Mouse (Mus musculus) neural tube, embryonic 12.5 days (tissue): Measurements from ENCODE around the gene Rflnb. TPM values are rescaled to one million over a fixed set of nuclear protein-coding genes. Genes with fewer than 3 reads are reported as not detected.

Experiments
- ATAC-seq: fragments of 200-750 bp; cut with Nextera tagmentation; 2 replicates; pipeline ENCODE4 v1.8.0; 2017; ENCODE audit warnings: low read depth, mild to moderate bottlenecking, moderate TSS enrichment, moderate library complexity; ENCODE audit not compliant: low FRiP score
- H3K27ac ChIP-seq: fragments of 300-500 bp; sonication (generic); 2 replicates; pipeline ENCODE4 v1.5.1; 2016
- H3K27me3 ChIP-seq: fragments of 300-500 bp; sonication (generic); replicated peaks from 2 replicates; pipeline ENCODE4 v1.6.1; 2016; ENCODE audit warnings: mild to moderate bottlenecking
- H3K36me3 ChIP-seq: fragments of 300-500 bp; sonication (generic); 2 replicates; pipeline ENCODE4 v1.6.1; 2016; ENCODE audit warnings: mild to moderate bottlenecking
- H3K4me1 ChIP-seq: fragments of 300-500 bp; sonication (generic); 2 replicates; pipeline ENCODE4 v1.6.1; 2016
- H3K4me2 ChIP-seq: fragments of 300-500 bp; sonication (generic); replicated peaks from 2 replicates; pipeline ENCODE4 v1.6.1; 2016; ENCODE audit warnings: mild to moderate bottlenecking
- H3K4me3 ChIP-seq: fragments of 300-500 bp; sonication (generic); 2 replicates; pipeline ENCODE4 v1.5.1; 2016
- H3K9ac ChIP-seq: fragments of 300-500 bp; sonication (generic); 2 replicates; pipeline ENCODE4 v1.6.1; 2016; ENCODE audit warnings: mild to moderate bottlenecking
- H3K9me3 ChIP-seq: fragments of 300-500 bp; sonication (generic); 2 replicates; pipeline ENCODE4 v1.6.1; 2016; ENCODE audit warnings: mild to moderate bottlenecking
- WGBS: fragments of 180-500 bp; shearing (Covaris S2); methylation state at CpG from one replicate; pipeline ENCODE4 v1.1.7; 2016; 5-methylcytosine and 5-hydroxymethylcytosine counted together
- polyA plus RNA-seq: library from polyadenylated mRNA; unstranded; fragments of >200 nt; fragmentation: Nextera tagmentation; extraction: Ambion mirVana; gene quantifications from 2 replicates; pipeline ENCODE4 v1.2.1, GENCODE M21; 2016

Gene Rflnb
- polyA plus RNA-seq, 1 experiment from 2014 or later, result 23.6 TPM

DNA sequence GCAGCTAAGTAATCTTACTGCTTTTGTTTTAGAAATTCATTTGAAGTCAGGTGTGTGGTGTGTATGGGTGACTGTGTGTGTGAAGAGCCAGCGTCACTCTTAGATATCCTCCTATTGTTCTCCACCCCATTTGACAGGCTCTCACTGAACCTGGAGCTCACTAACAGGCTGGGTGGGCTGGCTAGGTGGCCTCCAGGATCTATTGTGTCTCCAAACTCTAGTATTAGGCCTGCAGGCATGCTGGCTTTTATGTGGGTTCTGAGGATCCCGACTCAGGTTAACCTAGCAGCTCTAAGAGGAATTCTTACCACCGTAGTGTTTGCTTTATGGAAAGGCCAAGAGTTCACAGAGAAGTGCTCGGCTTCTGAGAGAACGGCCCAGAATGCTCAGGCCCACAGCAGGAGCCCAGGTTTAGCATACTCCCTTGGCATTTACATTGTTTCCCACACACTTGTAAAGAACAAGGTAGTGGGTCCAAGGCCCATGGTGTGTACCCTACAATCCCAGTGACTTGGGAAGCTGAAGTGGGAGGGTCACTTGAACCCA is 23.5 kb upstream of the Rflnb start:
- no peaks in the 10 kb centered on the region for H3K9me3 ChIP-seq
- 32% methylated on average over 5 of the region's 5 CpGs for WGBS
- no peak for ATAC-seq

DNA sequence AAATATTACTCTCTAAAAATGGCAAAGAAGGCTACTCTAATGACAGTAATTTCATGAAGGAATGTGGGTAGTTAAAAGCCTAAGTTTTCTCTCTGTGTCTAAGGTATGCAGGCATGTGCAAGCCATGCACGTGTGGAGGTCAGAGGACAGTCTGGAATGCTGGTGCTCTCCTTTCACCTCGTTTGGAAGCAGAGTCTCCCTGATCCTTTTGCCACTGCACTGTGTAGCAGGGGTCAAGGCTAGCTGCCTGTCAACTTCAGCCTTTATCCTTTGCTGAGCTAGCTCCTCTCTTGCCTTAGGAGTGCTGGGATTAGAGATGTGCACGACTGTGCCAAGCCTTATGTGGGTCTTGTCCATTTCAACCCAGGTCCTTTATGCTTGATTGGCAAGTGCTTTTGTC is 22.9 kb upstream of the Rflnb start:
- H3K9me3 ChIP-seq, result no peaks in the 10 kb centered on the region
- H3K27ac ChIP-seq, result no peak overlapping the region
- H3K4me3 ChIP-seq, result no peak overlapping the region
- WGBS, result 50% methylated on average over 3 of the region's 3 CpGs
- H3K36me3 ChIP-seq, result peaks cover 12% of the 10 kb centered on the region
- H3K4me1 ChIP-seq, result no peaks in the 10 kb centered on the region; the same call in 1 of the 2 replicates
- no peaks in the 10 kb centered on the region for H3K27me3 ChIP-seq
- ATAC-seq, result no peak
- no peak overlapping the region for H3K9ac ChIP-seq
- no peak overlapping the region for H3K4me2 ChIP-seq

More for the DNA sequence above, 23.5 kb upstream of the Rflnb start:
- H3K4me3 ChIP-seq, result no peak overlapping the region
- H3K27me3 ChIP-seq, result no peaks in the 10 kb centered on the region
- no peak overlapping the region for H3K27ac ChIP-seq
- H3K9ac ChIP-seq, result no peak overlapping the region
- H3K36me3 ChIP-seq, result peaks cover 9% of the 10 kb centered on the region
- no peak overlapping the region for H3K4me2 ChIP-seq
- no peaks in the 10 kb centered on the region; the same call in 1 of the 2 replicates for H3K4me1 ChIP-seq

DNA sequence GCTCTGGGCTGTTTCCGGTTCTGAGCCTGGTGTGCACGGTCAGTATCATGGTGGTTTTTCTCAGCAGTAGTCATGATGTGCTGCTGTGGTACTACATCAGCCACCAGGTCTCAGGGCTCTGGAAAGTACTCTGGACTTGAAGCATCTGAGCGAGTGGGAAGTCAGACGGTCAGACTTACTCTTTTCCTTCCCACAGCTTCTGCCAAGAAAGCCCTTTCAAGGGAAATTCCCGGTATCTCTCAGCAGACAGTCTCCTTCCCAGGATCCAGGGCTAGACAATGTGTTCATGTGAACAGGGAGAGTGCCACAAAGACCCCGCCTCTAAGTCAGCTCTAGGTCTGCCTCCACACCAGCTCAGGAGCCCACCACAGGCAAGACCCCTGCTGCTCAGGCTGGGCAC is 17.8 kb upstream of the Rflnb start:
- H3K4me1 ChIP-seq, result peaks cover 7% of the 10 kb centered on the region
- H3K9me3 ChIP-seq, result no peaks in the 10 kb centered on the region
- H3K4me3 ChIP-seq, result no peak overlapping the region
- no peak overlapping the region for H3K27ac ChIP-seq
- no peak overlapping the region for H3K4me2 ChIP-seq
- H3K9ac ChIP-seq, result no peak overlapping the region
- ATAC-seq, result no peak
- H3K27me3 ChIP-seq, result no peaks in the 10 kb centered on the region
- H3K36me3 ChIP-seq, result peaks cover 17% of the 10 kb centered on the region
- WGBS, result 85% methylated on average over 6 of the region's 6 CpGs

DNA sequence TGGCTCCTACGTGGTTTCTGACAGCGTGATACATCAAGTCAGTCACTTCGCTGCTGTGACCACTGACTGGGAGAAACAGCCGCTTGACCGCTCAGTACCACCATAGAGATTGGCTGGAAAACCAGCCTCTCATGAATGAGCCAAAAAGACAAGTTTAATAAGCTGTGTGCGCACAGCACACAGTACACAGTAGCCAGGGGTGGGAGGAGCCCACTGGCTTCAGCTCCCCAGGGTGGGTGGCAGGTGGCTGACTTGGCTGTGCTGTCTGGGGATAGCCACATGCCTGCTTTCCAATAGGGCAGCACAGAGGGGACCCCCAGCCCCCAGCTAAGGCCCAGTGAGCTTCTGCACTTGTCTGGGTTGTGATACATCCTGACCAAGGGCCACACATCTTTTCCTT is 16.9 kb upstream of the Rflnb start:
- H3K4me2 ChIP-seq, result no peak overlapping the region
- no peaks in the 10 kb centered on the region for H3K27me3 ChIP-seq
- no peak for ATAC-seq
- peaks cover 17% of the 10 kb centered on the region for H3K36me3 ChIP-seq
- H3K4me3 ChIP-seq, result no peak overlapping the region
- 77% methylated on average over 6 of the region's 6 CpGs for whole genome bisulfite sequencing
- H3K27ac ChIP-seq, result no peak overlapping the region
- H3K4me1 ChIP-seq, result peaks cover 7% of the 10 kb centered on the region
- H3K9me3 ChIP-seq, result no peaks in the 10 kb centered on the region
- no peak overlapping the region for H3K9ac ChIP-seq

DNA sequence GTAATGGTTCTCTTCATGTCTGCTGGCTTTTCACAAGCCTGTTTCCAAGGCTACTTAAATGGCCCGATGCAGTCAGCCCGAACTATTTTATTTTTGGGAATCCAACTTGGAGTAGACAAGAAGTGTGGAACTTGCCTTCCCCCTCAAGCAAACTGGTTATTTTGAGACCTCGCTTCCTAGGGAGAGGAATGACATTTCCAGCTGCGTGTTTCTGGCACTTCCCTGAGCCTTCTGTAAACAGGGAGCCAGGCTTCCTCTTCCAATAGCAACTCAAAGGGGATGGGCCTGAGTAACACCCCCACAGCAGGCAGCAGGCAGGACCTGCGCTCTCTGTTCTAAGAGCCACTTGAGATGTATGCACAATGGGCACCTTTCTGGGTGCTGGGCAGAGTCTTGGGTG is 15.3 kb upstream of the Rflnb start:
- Histone ChIP-seq H3K27ac (no peak overlapping the region), H3K4me2 (no peak overlapping the region), H3K4me3 (no peak overlapping the region), H3K9ac (no peak overlapping the region), H3K36me3 (peaks cover 17% of the 10 kb centered on the region), H3K4me1 (peaks cover 7% of the 10 kb centered on the region), H3K27me3 (no peaks in the 10 kb centered on the region), H3K9me3 (no peaks in the 10 kb centered on the region)
- no peak for ATAC-seq
- 47% methylated on average over 5 of the region's 5 CpGs for WGBS

DNA sequence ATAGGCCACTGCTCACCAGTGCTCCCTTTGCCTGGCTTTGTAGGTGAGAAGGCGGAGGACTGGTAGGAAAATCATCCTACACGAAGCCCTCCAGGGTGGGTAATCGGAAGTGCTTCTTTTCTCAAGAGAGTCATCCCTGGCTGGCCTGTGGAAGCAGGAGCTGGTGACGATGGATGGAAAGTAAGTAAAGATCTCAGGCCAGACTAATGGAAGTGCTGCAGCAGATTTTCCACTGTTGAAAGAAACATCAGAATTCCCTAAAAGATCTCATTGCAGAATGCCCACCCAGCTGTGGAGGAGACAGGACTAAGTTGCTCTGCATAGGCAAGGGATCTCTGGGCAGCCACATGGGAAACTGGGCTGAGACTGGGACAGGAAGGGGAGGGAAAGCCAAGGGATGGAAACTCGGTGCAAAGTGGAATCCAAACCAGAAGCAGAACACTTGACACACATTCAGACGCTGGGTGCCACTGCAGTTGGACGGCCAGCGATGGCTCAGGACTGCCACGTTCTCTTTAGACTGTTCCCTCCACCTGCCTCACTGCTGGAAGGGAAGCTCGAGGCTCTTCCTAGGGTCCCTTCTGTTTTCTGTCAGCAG is 14.6 kb upstream of the Rflnb start:
- Histone ChIP-seq H3K9ac (no peak overlapping the region), H3K27ac (no peak overlapping the region), H3K27me3 (no peaks in the 10 kb centered on the region), H3K4me2 (no peak overlapping the region), H3K36me3 (peaks cover 17% of the 10 kb centered on the region), H3K9me3 (no peaks in the 10 kb centered on the region), H3K4me3 (no peak overlapping the region), H3K4me1 (peaks cover 7% of the 10 kb centered on the region)
- 76% methylated on average over 10 of the region's 10 CpGs for WGBS
- ATAC-seq, result no peak

DNA sequence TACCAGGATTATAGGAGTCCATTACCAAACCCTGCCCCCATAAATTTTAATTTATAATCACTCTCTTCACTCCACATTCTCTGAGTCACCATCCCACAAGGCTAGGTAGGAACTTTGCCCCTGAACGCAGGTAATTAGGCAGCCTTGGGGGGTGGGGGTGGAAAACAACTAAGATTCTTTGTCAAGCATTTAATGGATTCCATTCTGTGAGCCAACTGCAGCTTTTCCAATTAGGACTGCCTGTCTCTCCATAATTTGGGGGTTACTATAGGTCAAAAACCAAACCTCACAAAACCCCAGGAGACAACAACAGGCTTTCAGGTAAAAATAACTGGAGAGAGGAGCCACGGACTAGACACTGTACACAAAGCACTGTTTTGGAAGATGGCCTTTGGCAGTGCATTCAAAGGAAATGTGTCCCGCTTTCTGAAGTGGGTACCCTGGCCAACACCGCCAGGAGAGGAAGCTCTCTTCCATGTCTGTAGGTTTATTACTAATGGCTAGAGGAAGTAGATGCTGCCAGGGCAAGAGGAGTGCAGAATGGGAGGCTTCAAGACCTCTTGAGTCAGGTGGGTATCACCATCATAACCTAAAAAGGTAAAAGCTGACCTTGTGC is 13.3 kb upstream of the Rflnb start:
- H3K36me3 ChIP-seq, result peaks cover 7% of the 10 kb centered on the region; the same call in 1 of the 2 replicates
- H3K27ac ChIP-seq, result no peak overlapping the region
- peaks cover 7% of the 10 kb centered on the region for H3K4me1 ChIP-seq
- ATAC-seq, result no peak
- whole genome bisulfite sequencing, result 81% methylated on average over 4 of the region's 4 CpGs
- H3K27me3 ChIP-seq, result no peaks in the 10 kb centered on the region
- no peak overlapping the region for H3K4me2 ChIP-seq
- no peak overlapping the region for H3K4me3 ChIP-seq
- H3K9ac ChIP-seq, result no peak overlapping the region
- H3K9me3 ChIP-seq, result no peaks in the 10 kb centered on the region

DNA sequence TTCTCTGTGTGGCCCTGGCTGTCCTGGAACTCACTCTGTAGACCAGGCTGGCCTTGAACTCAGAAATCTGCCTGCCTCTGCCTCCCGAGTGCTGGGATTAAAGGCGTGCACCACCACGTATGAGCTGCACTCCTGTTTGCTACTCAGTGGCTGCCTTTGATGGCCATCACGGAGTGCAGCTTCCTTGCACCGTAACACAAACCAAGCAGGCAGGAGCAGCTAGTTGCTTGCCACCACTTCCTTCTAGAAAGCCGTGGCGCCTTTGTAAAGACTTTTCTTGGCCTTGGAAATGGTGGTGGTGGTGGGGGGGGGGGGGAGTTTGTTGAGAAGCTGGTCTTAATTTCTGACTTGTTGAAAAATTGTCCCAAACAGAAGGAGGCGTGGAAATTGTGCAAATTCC is 12.5 kb upstream of the Rflnb start:
- no peak overlapping the region for H3K4me2 ChIP-seq
- 86% methylated on average over 8 of the region's 8 CpGs for WGBS
- no peak overlapping the region for H3K9ac ChIP-seq

DNA sequence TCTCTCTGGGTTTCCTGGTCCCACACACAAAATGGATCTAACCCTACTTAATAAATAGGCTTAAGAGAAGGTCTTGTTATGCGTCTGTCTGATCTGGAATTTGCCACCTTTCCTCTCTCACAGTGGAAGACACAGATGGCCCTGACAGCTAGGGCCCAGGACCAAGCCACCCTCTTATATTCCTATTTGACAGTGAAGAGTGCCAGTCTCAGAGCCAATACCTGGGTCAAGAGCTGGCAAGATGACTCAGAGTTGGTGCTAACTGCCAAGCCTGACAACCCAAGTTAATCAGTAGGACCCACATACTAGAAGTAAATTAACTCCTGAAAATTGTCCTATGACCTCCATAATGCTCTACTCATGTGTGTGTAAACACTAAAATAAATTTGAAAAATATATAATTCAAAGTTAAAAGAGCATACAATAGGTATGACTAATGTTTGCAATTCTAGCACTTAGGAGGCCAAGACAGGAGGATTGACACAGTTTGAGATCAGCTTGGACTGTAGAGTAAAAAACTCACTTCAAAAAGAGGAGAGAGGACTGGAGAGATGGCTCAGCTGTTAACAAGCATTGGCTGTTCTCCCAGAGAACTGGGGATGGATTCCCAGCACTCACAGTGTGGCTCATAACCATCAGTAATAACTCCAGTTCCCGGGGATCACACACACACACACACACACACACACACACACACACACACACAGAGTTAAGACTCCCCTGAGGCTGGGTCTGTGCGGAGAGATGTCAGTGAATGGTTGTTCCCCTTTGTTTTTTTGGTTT is 11.9 kb upstream of the Rflnb start:
- Histone ChIP-seq H3K9ac (no peak overlapping the region), H3K4me3 (no peak overlapping the region), H3K27me3 (no peaks in the 10 kb centered on the region), H3K4me1 (peaks cover 4% of the 10 kb centered on the region), H3K4me2 (no peak overlapping the region), H3K36me3 (no peaks in the 10 kb centered on the region), H3K9me3 (no peaks in the 10 kb centered on the region), H3K27ac (no peak overlapping the region)
- 83% methylated on average over 3 of the region's 3 CpGs for WGBS
- ATAC-seq, result no peak

More for the DNA sequence above, 12.5 kb upstream of the Rflnb start:
- H3K9me3 ChIP-seq, result no peaks in the 10 kb centered on the region
- no peak overlapping the region for H3K4me3 ChIP-seq
- peaks cover 4% of the 10 kb centered on the region; the same call in 1 of the 2 replicates for H3K36me3 ChIP-seq
- no peak for ATAC-seq
- peaks cover 7% of the 10 kb centered on the region for H3K4me1 ChIP-seq
- H3K27ac ChIP-seq, result no peak overlapping the region
- H3K27me3 ChIP-seq, result no peaks in the 10 kb centered on the region

DNA sequence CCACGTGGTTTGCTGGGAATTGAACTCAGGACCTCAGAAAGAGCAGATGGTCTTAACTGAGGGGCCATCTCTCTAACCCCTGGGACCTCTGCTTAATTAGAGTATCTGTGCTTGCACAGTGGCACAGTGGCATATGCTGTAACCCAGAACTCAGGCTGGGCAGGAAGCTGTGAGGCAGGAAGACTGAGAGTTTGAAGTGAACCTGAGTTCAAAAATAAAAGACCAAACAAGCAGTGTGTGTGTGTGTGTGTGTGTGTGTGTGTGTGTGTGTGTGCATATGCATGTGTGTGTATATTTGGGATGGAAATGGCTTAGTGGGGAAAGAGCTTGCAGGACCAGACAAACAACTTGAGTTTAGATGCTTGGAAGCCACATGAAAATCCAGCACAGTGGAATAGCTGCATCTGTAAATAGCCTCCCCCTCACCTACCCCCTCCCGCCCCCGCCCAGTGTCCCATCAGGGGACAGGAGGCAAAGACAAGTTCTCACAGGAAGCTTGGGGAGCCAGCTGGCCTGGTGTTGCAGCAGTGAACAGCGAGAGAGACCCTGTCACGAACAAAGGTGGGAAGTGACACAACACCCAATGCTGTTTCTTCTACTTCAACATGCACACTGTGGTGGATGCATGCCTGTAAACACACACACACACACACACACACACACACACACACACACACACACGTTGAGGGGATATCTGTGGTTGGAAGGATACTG is 10.2 kb upstream of the Rflnb start:
- H3K27ac ChIP-seq, result no peak overlapping the region
- WGBS, result 61% methylated on average over 6 of the region's 6 CpGs
- no peaks in the 10 kb centered on the region for H3K27me3 ChIP-seq
- H3K4me3 ChIP-seq, result no peak overlapping the region
- H3K9me3 ChIP-seq, result no peaks in the 10 kb centered on the region
- no peaks in the 10 kb centered on the region for H3K36me3 ChIP-seq
- H3K4me1 ChIP-seq, result no peaks in the 10 kb centered on the region
- no peak for ATAC-seq
- no peak overlapping the region for H3K4me2 ChIP-seq
- no peak overlapping the region for H3K9ac ChIP-seq

DNA sequence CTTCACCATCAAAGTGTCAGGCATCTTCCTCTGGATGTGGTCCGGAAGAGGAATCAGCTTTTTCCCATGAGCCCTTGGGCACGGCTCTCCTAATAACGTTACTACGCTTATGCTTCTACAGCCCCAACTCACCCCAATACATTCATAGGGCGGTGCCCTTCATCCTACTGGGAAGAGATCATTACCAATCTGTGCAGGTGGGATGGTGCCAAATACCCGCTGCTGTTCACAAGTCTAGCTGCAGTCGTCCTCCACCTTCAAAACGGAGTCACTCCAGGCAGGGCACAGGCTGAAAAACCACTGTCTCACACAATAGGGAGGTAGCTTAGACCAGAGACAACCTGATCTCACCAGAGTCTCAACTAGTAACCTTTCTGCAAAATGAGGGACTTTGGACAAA is 7.6 kb upstream of the Rflnb start:
- Histone ChIP-seq H3K27me3 (no peaks in the 10 kb centered on the region), H3K9ac (no peak overlapping the region), H3K36me3 (no peaks in the 10 kb centered on the region), H3K4me3 (no peak overlapping the region), H3K4me1 (no peaks in the 10 kb centered on the region), H3K4me2 (no peak overlapping the region), H3K9me3 (no peaks in the 10 kb centered on the region), H3K27ac (no peak overlapping the region)
- 87% methylated on average over 8 of the region's 8 CpGs for WGBS
- no peak for ATAC-seq

DNA sequence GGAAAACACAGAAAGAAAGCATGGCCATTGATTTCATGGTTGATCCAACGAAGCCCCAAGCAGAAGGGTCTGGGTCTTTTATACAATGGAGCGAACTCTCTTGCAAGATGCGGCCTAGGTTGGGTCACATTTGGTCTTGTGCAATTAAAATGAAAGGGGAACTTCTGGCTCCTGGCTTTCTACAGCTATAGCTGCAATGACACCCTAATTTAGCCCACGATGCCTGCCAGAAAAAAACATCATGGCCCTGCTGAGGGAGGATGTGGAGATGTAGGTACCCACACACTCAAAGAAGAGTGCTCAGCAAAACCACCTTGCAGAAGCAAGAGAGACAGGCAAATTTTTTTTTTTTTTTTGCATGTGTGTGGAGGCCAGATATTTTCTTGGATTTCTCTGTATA is 6.3 kb upstream of the Rflnb start:
- 0 out of 2 replicates have a peak, but pooled peaks cover 8% of the 10 kb centered on the region for H3K27me3 ChIP-seq
- no peak overlapping the region for H3K9ac ChIP-seq
- no peak for ATAC-seq
- no peaks in the 10 kb centered on the region for H3K36me3 ChIP-seq
- no peaks in the 10 kb centered on the region for H3K9me3 ChIP-seq
- H3K4me3 ChIP-seq, result no peak overlapping the region
- H3K27ac ChIP-seq, result no peak overlapping the region
- WGBS, result 48% methylated on average over 4 of the region's 4 CpGs
- no peak overlapping the region for H3K4me2 ChIP-seq
- no peaks in the 10 kb centered on the region for H3K4me1 ChIP-seq
